Mouse (Mus musculus) G1E-ER4 (cell line): Measurements from ENCODE around the gene Etnk1. TPM values are rescaled to one million over a fixed set of nuclear protein-coding genes. Genes with fewer than 3 reads are reported as not detected.

Experiments used
- GATA1 ChIP-seq: IDR thresholded peaks from one replicate; pipeline ENCODE4 v1.8.0; 2012; ENCODE audit warnings: low read length, inconsistent platforms
- polyA plus RNA-seq: library from polyadenylated mRNA; stranded (reverse); fragments of >175 nt; gene quantifications from 2 replicates; pipeline ENCODE4 v1.2.3, GENCODE M21; 2012

Gene Etnk1
- polyA plus RNA-seq, 1 experiment: 62.3 TPM

DNA sequence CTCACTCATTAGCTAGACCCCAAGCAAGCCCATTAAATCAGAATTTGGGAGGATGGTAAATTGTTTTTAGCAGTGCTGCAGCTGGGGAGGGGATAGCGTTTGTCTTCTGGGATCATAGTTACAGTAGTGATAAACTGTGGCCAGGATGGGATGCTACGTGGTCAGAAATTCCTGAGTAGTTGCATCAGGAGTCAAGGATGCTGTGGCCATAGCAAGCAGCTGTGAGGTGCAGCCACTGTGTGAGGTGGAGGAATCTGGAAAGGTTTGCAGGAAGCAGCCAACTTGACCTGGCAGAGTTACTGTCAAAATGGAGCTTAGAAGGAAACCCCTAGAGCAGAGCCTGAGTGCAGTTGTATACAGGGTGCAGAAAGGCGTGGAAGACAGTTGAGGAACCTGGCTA, 17.1 kb downstream of the Etnk1 start:
- no peak for TF ChIP-seq GATA1

DNA sequence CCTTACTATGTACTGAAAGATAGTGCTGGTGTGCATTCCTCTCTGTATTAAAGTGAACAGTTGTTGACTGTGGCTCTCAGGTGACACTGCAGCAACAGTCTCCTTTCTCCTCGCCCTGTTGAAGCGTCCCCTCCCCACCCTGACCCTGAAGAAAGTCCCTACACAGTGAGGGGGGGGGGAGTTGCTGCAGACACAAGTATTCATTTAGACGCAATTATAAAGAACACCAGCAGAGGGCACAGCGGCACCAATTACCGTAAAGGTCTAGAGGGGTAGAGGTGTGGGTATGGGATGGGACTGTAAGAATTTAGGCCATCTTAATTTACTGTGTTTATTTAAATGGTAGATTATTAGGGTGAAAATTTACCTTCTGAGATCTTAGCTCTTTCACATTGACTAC, 17.7 kb downstream of the Etnk1 start:
- no peak for TF ChIP-seq GATA1

DNA sequence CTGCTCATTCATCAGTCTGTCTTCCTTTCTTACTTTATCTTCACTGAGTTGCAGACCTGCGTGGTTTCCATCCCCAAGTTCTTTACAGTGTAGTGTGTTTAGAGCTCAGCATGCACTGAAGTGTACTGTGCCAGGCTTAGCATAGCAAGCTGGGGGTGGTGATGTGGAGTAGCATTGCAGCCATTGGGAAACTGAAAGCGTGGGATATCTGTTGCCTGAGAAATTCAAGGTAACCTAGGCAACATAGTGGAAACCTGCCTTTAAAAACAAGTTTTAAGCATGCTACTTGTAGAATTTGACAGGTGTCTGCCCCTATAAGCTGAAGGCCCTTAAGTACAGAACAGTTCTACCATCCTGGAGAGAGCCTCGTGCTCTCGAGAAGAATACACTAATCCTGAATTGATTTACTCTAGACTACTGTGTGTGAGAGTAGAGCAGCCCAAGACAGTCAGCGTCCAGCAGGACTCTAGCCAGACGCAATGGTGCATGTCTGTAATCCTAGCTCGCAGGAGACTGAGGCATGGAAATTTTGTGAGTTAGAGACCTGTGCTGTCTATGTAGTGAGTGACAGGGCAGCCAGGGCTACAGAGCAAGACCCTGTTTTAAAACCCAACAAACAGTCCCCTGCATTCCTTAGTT, 23.9 kb downstream of the Etnk1 start:
- TF ChIP-seq GATA1: no peak

DNA sequence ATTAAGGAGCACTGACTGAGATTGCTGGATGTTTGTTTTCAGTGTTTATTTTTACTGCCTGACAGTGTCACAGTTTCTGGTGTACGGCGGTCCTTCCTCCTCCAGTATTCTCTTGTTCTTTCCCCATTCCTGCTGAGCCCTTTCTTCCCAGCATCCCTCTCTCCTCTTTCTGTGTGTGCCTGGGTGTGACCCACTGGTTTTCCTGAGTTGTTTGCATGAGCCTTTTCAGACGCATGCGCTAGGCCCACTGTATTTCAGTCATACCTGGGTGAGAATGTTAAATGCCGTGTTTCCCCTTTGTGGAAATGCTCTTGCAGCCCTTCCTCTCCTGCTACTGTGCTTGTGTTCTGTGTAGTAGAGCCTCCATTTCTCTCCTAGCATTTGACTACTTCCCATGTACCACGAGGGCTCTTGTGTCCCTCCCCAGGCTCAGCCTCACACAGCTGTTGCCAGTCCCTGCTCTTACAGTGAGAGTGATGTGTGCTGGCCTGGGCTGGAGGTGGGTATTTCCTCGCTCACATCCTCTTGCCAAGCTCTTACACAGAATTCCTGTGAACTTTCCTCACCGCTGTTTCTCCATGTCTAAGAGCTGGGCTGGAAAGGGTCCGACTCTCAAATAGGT, 24.6 kb downstream of the Etnk1 start:
- no peak for TF ChIP-seq GATA1

DNA sequence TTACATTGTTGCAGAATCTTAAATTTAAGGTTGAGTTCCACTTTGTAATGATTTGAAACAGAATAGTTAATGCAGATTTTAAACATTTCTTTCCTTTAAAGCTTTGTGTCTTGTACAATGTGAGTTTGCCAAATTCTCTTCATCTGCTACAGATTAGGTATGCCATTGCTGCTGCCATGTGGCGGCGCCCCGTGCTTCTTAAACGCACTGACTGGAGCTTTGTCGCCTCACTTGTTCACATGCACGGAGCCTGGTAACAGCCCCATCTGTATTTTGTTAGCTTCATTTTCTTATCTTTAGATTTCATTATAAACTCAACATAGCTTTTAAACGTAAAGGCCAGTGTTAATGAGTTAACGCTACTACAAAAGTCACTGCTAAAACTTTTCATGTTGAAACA, 25.7 kb downstream of the Etnk1 start:
- TF ChIP-seq GATA1: no peak

DNA sequence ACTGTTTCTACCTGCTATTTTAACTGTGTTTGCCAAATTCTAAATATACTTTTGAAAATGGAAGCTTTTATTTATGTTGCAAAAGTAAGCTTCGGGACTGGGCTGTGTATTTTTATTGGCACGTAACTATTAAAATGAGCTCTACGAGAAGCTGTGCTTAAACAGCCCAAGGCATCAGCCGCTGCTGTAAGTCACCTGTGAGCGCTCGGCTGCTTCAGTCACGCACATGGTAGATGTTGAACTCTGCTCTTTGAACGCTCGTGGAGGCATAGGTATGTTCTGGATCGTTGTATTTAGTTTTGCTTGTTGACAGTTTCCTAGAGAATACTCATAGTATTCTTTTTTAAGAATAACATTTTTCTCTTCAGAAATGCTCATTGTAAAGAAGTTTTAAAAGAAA, 26.1 kb downstream of the Etnk1 start:
- TF ChIP-seq GATA1: no peak

DNA sequence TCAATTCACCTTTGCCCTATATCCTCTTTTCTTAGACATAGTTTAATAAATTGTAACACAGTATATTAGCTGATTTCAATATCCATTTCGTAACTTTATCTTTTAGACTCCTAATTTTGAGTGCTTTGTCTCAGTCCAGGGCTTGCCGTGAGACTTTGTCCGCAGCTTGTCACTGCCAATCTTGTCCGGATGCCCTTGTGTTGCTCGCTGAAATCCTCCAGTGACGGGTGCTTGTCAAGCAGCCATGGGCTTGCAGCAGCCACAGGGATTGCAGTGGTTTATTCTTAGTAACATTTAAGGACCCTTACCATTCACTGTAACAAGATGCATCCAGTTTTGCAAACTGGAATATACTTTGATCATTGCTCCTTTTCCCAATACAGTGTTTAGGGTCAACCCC, 26.6 kb downstream of the Etnk1 start:
- no peak for TF ChIP-seq GATA1

DNA sequence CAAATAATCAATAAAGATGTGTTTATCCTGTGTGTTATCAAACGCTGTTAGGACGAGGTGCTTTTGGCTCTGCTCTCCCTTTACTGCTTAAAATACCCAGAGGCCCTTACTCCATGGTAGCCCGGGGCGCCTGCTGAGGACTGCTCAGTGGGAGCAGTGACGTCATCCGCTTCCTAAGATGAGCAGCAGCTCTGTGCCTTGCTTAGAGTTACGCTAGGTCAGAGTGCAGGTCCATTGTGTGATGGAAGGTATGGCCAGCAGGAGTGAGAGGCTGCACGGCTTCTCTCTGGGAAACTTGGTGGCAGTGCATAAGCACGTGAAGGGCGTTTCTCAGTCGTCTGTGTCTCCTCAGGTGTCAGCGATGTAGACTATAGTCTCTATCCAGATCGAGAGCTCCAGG, 30.0 kb downstream of the Etnk1 start:
- no peak for TF ChIP-seq GATA1

DNA sequence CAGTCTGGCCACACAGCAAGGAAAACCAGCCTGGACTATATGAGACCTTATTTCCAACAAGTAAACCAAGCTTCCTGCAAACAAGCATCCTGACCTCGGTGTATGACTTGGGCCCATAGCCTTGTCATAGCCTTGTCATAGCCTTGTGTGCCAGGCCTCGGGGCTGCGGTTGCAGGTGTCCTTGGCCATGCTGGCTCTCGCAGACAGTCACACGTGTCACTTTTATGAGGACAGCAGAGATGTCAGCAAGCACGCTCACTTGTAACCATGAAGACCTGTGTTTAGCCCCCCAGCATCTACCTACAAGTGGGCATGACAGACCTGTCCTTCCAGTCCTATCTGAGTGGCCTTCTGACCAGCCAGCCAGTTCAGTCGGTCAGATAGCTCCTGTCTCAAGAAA, 31.4 kb downstream of the Etnk1 start:
- TF ChIP-seq GATA1: no peak

DNA sequence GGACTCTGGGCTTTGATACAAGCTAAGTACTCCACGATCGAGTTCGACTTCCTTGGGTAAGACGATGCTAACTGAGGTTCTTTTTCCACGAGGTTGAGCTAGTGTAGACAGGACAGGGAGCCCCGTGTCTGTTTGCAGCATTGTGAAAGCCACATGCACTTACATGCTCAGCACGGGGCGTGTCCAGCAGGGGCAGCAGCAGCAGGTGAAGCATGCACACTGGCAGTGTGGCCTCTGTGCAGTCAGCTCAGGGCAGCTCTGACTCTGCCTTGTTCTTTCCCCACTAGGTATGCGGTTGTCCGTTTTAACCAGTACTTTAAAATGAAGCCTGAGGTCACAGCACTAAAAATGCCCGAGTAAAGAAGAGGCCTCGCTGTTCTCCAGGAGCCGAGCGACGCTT, 36.1 kb downstream of the Etnk1 start:
- TF ChIP-seq GATA1: no peak

DNA sequence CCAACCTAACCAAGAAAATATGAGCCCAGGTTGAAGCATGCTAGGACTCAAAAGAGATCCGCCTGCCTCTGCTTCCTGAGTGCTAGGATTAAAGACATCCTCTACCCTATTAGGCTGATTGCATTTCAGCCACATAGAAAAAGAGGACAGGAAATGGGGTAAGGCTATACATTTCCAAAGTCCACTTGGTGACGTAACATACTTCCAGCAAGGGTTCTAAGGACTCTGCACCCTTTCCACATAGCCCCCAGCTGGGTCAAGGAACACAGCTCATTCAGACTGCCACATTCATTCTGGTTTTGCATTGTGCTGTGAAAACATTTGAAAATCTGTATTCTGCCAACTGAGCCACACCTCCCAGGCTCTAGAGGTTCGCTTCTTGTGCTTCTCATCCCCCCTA, 41.9 kb downstream of the Etnk1 start:
- no peak for TF ChIP-seq GATA1

DNA sequence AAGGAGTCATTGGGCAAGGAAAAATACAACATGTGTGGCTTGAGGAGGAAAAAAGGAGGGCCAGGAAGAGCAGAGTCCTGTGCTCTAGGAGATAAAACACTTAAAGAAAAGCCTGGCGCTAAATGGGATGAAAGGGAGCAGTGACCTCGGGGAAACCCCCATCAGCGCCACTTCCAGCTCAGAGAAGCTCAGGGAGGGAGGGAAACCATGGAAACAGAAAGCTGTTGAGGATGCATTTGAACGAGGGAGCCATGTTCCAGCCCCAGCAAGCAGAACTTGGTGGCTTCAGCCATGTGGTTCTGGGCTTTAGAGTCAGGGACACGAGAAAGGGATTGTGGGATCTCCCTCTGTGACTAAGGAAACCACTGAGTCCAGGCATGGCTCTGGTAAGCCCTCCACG, 45.7 kb downstream of the Etnk1 start:
- TF ChIP-seq GATA1: no peak

DNA sequence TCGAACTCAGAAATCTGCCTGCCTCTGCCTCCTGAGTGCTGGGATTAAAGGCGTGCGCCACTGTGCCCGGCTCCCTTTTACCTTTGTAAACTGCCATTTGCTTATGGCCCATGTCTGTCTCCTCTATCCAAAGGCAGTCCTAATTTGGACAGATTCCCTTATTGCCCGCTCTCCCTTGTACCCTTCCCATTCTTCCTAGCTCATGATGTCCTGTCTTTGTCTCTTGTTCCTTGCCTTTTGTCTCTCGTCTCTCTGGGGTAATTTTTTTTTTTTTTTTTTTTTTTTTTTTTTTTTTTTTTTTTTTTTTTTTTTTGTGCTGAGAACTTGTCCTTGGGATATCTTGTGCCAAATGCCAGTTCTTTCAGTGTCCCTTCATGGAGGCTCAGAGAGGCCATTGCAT, 46.4 kb downstream of the Etnk1 start:
- no peak for TF ChIP-seq GATA1

DNA sequence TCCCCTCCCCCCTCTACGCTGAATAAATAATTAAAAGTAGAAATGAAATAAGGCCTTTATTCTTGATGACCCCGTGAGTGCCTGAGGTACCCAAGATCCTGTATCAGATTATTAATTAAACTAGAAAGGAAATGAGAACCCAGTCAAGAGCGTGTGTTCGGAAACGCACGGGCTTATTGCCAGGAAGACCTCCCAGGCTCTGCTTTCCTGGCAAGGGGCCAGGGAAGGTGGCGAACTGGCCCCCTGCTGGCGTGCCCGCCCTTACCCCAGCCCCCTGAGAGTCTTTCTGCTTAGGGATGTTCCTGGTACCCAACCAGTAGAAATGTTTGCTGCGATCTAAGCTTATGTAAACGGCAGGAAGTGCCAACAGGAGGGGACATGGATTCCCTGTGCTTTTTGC, 49.2 kb downstream of the Etnk1 start:
- TF ChIP-seq GATA1: no peak

DNA sequence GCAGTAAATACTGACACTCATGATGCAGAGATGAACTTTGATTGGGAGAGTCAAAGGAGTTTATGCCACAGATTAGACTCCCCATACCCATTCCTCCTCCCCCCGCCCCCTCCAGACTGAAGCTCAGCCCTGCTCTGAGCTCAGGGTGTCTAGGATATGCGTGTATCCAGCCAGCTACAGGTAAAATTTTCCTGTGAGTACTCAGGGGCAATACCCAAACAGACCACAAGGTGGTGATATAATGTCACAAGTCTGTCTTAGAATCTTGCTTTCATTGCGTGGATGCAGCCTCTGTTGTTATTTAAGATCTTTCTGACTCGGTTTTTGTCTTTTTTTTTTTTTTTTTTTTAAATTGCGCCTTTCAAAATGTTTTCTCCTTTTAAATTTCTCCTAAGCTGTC, 52.3 kb downstream of the Etnk1 start:
- TF ChIP-seq GATA1: no peak

DNA sequence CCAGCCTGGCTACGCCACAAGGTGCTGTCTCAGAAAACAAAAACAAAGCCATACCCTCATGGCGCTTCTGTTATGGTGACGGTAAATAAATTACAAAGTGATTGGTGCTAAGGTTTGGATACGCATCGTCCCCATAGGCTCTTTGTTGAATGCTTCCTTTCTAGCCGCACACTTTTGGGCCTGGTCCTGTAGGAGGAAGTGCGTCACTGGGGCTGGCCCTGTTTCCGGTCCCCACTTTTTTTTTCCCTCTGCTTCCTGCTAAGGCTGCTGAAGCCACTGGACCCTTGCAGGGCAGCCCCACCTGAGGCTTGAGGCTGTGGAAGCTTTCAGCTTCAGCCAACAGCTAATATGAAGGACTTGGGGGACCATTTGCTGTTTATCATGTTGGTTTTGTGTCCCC, 54.2 kb downstream of the Etnk1 start:
- no peak for TF ChIP-seq GATA1

DNA sequence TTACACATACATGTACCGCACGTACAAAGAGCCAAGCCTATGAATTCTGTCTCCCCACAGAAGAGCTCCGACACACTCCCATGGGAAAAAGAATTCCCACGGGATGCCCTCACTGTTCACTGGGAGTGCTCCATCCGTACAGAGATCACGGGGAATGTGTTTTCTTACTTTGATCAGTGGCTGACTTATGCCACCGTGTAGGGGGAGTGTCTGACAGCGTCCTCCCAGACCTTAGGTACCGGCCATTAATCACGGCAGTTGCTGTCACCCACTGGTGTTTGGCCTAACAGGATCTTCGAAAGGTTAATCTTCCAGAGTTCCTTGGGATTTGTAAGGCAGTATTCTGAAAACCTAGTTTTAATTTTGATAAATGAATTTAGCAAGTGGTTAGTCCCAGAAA, 57.0 kb downstream of the Etnk1 start:
- no peak for TF ChIP-seq GATA1

DNA sequence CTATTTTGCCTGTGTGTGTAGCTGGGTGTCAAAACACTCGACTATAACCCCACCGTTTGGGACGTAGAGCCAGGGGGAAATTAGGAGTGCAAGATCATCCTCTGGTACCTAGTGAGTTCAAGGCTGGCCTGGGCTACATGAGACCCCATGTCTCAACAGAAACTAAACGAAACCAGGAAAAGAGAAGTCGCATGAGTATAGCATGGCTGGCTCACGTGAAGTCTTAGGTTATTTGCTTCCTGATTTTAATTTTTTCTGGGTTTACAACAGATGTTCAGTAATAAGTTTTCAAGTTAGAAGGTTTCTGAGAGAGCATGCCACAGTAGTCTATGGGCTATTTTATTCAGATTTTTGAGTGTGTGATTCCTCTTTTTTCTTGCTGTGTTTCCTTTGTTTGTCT, 57.9 kb downstream of the Etnk1 start:
- TF ChIP-seq GATA1: no peak
